Mouse (Mus musculus) G1E (cell line): ENCODE measurements around the gene Hus1b. TPM values are rescaled to one million over a fixed set of nuclear protein-coding genes. Genes with fewer than 3 reads are reported as not detected.

ENCODE experiments used
- ATAC-seq: 2 replicates; pipeline ENCODE4 v1.8.0; 2016; ENCODE audit warnings: mild to moderate bottlenecking; ENCODE audit not compliant: insufficient number of reproducible peaks, poor library complexity, low FRiP score, severe bottlenecking; ENCODE audit errors: extremely low read depth
- DNase-seq: peaks from one replicate; pipeline ENCODE4 v3.0.0; 2012; ENCODE audit warnings: low spot score
- H3K27me3 ChIP-seq: 2 replicates; pipeline ENCODE4 v1.6.1; 2012; ENCODE audit warnings: mild to moderate bottlenecking, low read length, inconsistent platforms; ENCODE audit not compliant: insufficient read depth
- H3K36me3 ChIP-seq: replicated peaks from 2 replicates; pipeline ENCODE3; 2012; ENCODE audit warnings: mild to moderate bottlenecking, inconsistent platforms
- H3K4me1 ChIP-seq: 2 replicates; pipeline ENCODE4 v1.6.1; 2012; ENCODE audit warnings: low read depth, low read length, inconsistent platforms, mixed read lengths; ENCODE audit not compliant: insufficient read depth
- H3K4me3 ChIP-seq: 2 replicates; pipeline ENCODE4 v1.5.1; 2012; ENCODE audit warnings: low read depth, mild to moderate bottlenecking, inconsistent platforms, low read length, moderate library complexity, mixed read lengths
- H3K9me3 ChIP-seq: replicated peaks from 2 replicates; pipeline ENCODE4 v1.6.1; 2012; ENCODE audit warnings: inconsistent platforms
- CTCF ChIP-seq: IDR thresholded peaks from 2 replicates; pipeline ENCODE4 v1.5.1; 2012; ENCODE audit warnings: low read depth, low read length, inconsistent platforms, mixed read lengths
- GATA1 ChIP-seq: IDR thresholded peaks from 2 replicates; pipeline ENCODE4 v1.6.1; 2012; ENCODE audit warnings: borderline replicate concordance, low read length, inconsistent platforms, mixed read lengths
- GATA2 ChIP-seq: IDR thresholded peaks from 2 replicates; pipeline ENCODE4 v1.6.1; 2012; ENCODE audit warnings: low read depth, low read length, inconsistent platforms, borderline replicate concordance
- POLR2AphosphoS5 ChIP-seq: IDR thresholded peaks from 2 replicates; pipeline ENCODE4 v1.6.1; 2012; ENCODE audit warnings: low read depth, low read length, inconsistent platforms; ENCODE audit not compliant: insufficient replicate concordance
- TAL1 ChIP-seq: conservative IDR thresholded peaks from 2 replicates; pipeline ENCODE4 v1.6.1; 2012; ENCODE audit warnings: low read depth, low read length, inconsistent platforms, mixed read lengths
- polyA plus RNA-seq: library from polyadenylated mRNA; stranded (reverse); fragments of >175 nt; gene quantifications from 2 replicates; pipeline ENCODE4 v1.2.3, GENCODE M21; 2012
- total RNA-seq, 2 experiments: library from RNA; stranded (forward) in 1 of 2; stranded (reverse) in 1 of 2; fragments of 200-1000 nt in 1 of 2; fragments of >200 nt in 1 of 2; fragmentation: Nextera tagmentation in 1 of 2; gene quantifications; 2 replicates each; pipeline ENCODE4 v1.2.3; 2014 to 2017

The Hus1b gene
- total and polyA plus RNA-seq, 3 experiments = 0.87 TPM; not detected in 2

GRCm38 (mm10) chr13:30960714-30961113, 13.2 kb upstream of the Hus1b start:
- DNase-seq = no peak
- TF ChIP-seq TAL1 (no peak), GATA1 (no peak), GATA2 (no peak)

GRCm38 (mm10) chr13:30953580-30953979, 6.0 kb upstream of the Hus1b start:
- DNase-seq (no peak), ATAC-seq (no peak)
- TF ChIP-seq CTCF (no peak), GATA1 (no peak), TAL1 (no peak), GATA2 (no peak)
- Histone ChIP-seq H3K36me3 (peaks cover 45% of the 10 kb centered on the region), H3K27me3 (no peaks in the 10 kb centered on the region), H3K4me3 (no peak overlapping the region), H3K9me3 (peaks cover 6% of the 10 kb centered on the region; the same call in 1 of the 2 replicates), H3K4me1 (no peaks in the 10 kb centered on the region)

More at GRCm38 (mm10) chr13:30960714-30961113, 13.2 kb upstream of the Hus1b start:
- no peaks in the 10 kb centered on the region for H3K9me3 ChIP-seq
- H3K4me1 ChIP-seq = no peaks in the 10 kb centered on the region
- peaks cover 67% of the 10 kb centered on the region for H3K36me3 ChIP-seq
- ATAC-seq = no peak
- no peak overlapping the region for H3K4me3 ChIP-seq
- H3K27me3 ChIP-seq = no peaks in the 10 kb centered on the region

- peaks cover 42% of the 10 kb centered on the region for H3K36me3 ChIP-seq
- TF ChIP-seq TAL1 (no peak), GATA2 (no peak), GATA1 (no peak), CTCF (no peak), POLR2AphosphoS5 (no peak)
- H3K27me3 ChIP-seq = no peaks in the 10 kb centered on the region
- H3K4me1 ChIP-seq = peaks cover 7% of the 10 kb centered on the region
- ATAC-seq (no peak), DNase-seq (no peak)
- H3K4me3 ChIP-seq = no peak overlapping the region
- peaks cover 6% of the 10 kb centered on the region; the same call in 1 of the 2 replicates for H3K9me3 ChIP-seq
Observed at GRCm38 (mm10) chr13:30952044-30952443, 4.5 kb upstream of the Hus1b start.

GRCm38 (mm10) chr13:30949181-30949580, 1.6 kb upstream of the Hus1b start:
- H3K9me3 ChIP-seq = no peaks in the 10 kb centered on the region
- TF ChIP-seq POLR2AphosphoS5 (no peak), GATA1 (no peak), GATA2 (no peak), TAL1 (no peak), CTCF (no peak)
- no peak overlapping the region for H3K4me3 ChIP-seq
- no peak for ATAC-seq
- no peak for DNase-seq
- peaks cover 32% of the 10 kb centered on the region for H3K36me3 ChIP-seq
- H3K4me1 ChIP-seq = peaks cover 7% of the 10 kb centered on the region
- H3K27me3 ChIP-seq = no peaks in the 10 kb centered on the region

GRCm38 (mm10) chr13:30947129-30947528, 430 bp downstream of the Hus1b start:
- TF ChIP-seq POLR2AphosphoS5 = no peak
- DNase-seq (no peak), ATAC-seq (no peak)
- H3K36me3 ChIP-seq = peaks cover 29% of the 10 kb centered on the region
- H3K9me3 ChIP-seq = no peaks in the 10 kb centered on the region
- H3K4me1 ChIP-seq = peaks cover 7% of the 10 kb centered on the region
- H3K27me3 ChIP-seq = no peaks in the 10 kb centered on the region
- H3K4me3 ChIP-seq = no peak overlapping the region; the same call in 1 of the 2 replicates

GRCm38 (mm10) chr13:30945788-30946187, 1.8 kb downstream of the Hus1b start:
- Histone ChIP-seq H3K36me3 (peaks cover 20% of the 10 kb centered on the region), H3K27me3 (no peaks in the 10 kb centered on the region), H3K9me3 (no peaks in the 10 kb centered on the region), H3K4me3 (no peak overlapping the region), H3K4me1 (peaks cover 7% of the 10 kb centered on the region)
- DNase-seq (no peak), ATAC-seq (no peak)
- no peak for TF ChIP-seq GATA1
- no peak for TF ChIP-seq TAL1
- no peak for TF ChIP-seq CTCF
- TF ChIP-seq POLR2AphosphoS5 = no peak
- no peak for TF ChIP-seq GATA2

GRCm38 (mm10) chr13:30932972-30933371, 14.6 kb downstream of the Hus1b start:
- ATAC-seq = no peak
- peaks cover 57% of the 10 kb centered on the region for H3K36me3 ChIP-seq
- DNase-seq = no peak

More at GRCm38 (mm10) chr13:30932972-30933371, 14.6 kb downstream of the Hus1b start:
- Histone ChIP-seq H3K27me3 (no peaks in the 10 kb centered on the region), H3K4me3 (no peak overlapping the region; the same call in 1 of the 2 replicates), H3K9me3 (no peaks in the 10 kb centered on the region), H3K4me1 (peaks cover 19% of the 10 kb centered on the region)
- no peak for TF ChIP-seq CTCF
- no peak for TF ChIP-seq POLR2AphosphoS5
- no peak for TF ChIP-seq GATA1
- TF ChIP-seq TAL1 = no peak
- TF ChIP-seq GATA2 = no peak
